Mouse (Mus musculus) lung, adult 2 months (tissue): ENCODE data around the gene Hps5.
"Not testable (repeated sequence)": the region's sequence is repeated elsewhere in the genome, so short reads cannot be mapped to it uniquely, and the experiment has no call there.

Source experiments
- CTCF ChIP-seq: fragments of 200-500 bp; IDR thresholded peaks from 2 replicates; pipeline ENCODE4 v1.5.1; 2011; ENCODE audit warnings: mild to moderate bottlenecking, low read length, control low read depth; ENCODE audit not compliant: insufficient read depth
- POLR2A ChIP-seq: fragments of 200-500 bp; IDR thresholded peaks from 2 replicates; pipeline ENCODE4 v1.6.1; 2011; ENCODE audit warnings: low read depth, mild to moderate bottlenecking, control low read depth, low read length, borderline replicate concordance; ENCODE audit errors: extremely low read depth

DNA sequence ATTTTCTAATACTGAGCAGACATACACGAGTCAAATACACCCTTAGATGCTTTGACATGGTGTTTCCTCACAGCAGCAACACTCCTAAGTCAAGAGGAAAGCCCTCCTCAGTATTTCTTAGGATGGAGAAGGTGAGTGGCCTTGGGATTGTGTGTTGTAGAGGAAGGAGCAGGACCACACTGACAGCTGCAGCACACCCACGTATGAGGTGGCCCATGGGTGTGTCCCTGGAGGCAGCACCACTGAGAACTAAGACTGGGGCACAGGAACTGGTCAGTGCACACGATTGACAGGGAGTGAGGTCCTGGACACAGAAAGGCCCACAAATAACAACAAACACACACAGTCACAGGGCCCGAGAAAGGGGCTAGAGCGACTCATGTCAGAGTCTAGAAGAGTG lies 55.8 kb downstream of the Hps5 start:
- TF ChIP-seq POLR2A, CTCF: not testable (repeated sequence)
